Mouse (Mus musculus): ENCODE results near the gene Slc43a2. TPM values are rescaled to one million over a fixed set of nuclear protein-coding genes. Genes with fewer than 3 reads are reported as not detected.

The Slc43a2 gene
- polyA plus RNA-seq (2012; rRNA removed) = 11.3 and 12.5 TPM in 2 replicates

- peak; percentile 83 for DNase-seq (ENCODE audit: low spot score)
Measured at GRCm38 (mm10) chr11:75531469-75532242, at the start of gene Slc43a2. Gene Slc43a2, plus strand, starts transcription at chr11:75531694.

- DNase-seq (ENCODE audit: low spot score) = no peak
Measured at GRCm38 (mm10) chr11:75486192-75486591, 45.3 kb upstream of the Slc43a2 start.

- peak; percentile 90 for DNase-seq (ENCODE audit: low spot score)
Measured at GRCm38 (mm10) chr11:75486601-75487285, 44.8 kb upstream of the Slc43a2 start, which contains the start of gene Prpf8. Gene Prpf8, plus strand, starts transcription at chr11:75486816.

GRCm38 (mm10) chr11:75487496-75487895 is 44.0 kb upstream of the Slc43a2 start:
- DNase-seq (ENCODE audit: low spot score) = no peak

GRCm38 (mm10) chr11:75494296-75495049 is 37.0 kb upstream of the Slc43a2 start:
- DNase-seq (ENCODE audit: low spot score) = no peak

GRCm38 (mm10) chr11:75498126-75498525 is 33.4 kb upstream of the Slc43a2 start:
- no peak for DNase-seq (ENCODE audit: low spot score)

GRCm38 (mm10) chr11:75508162-75508561 is 23.3 kb upstream of the Slc43a2 start:
- DNase-seq (ENCODE audit: low spot score) = no peak

- no peak for DNase-seq (ENCODE audit: low spot score)
Measured at GRCm38 (mm10) chr11:75508904-75509303, 22.6 kb upstream of the Slc43a2 start.

GRCm38 (mm10) chr11:75509741-75510626 is 21.5 kb upstream of the Slc43a2 start, which contains the start of gene Rilp:
Gene Rilp, plus strand, starts transcription at chr11:75510094.
- DNase-seq (ENCODE audit: low spot score) = peak; percentile 82

GRCm38 (mm10) chr11:75510627-75510993 is 20.9 kb upstream of the Slc43a2 start:
- no peak for DNase-seq (ENCODE audit: low spot score)

- DNase-seq (ENCODE audit: low spot score) = no peak
Measured at GRCm38 (mm10) chr11:75511213-75511612, 20.3 kb upstream of the Slc43a2 start.

GRCm38 (mm10) chr11:75512301-75513018 is 19.0 kb upstream of the Slc43a2 start:
- no peak for DNase-seq (ENCODE audit: low spot score)

GRCm38 (mm10) chr11:75513336-75513735 is 18.2 kb upstream of the Slc43a2 start, which contains the start of gene Scarf1:
Gene Scarf1, plus strand, starts transcription at chr11:75513540.
- DNase-seq (ENCODE audit: low spot score) = no peak

- no peak for DNase-seq (ENCODE audit: low spot score)
Measured at GRCm38 (mm10) chr11:75515186-75515585, 16.3 kb upstream of the Slc43a2 start.

- DNase-seq (ENCODE audit: low spot score) = no peak
Measured at GRCm38 (mm10) chr11:75519834-75520633, 11.5 kb upstream of the Slc43a2 start.

GRCm38 (mm10) chr11:75521609-75522008 is 9.9 kb upstream of the Slc43a2 start:
- DNase-seq (ENCODE audit: low spot score) = no peak

GRCm38 (mm10) chr11:75522793-75523192 is 8.7 kb upstream of the Slc43a2 start:
- DNase-seq (ENCODE audit: low spot score) = no peak

GRCm38 (mm10) chr11:75525531-75526125 is 5.9 kb upstream of the Slc43a2 start:
- no peak for DNase-seq (ENCODE audit: low spot score)

GRCm38 (mm10) chr11:75526943-75527342 is 4.6 kb upstream of the Slc43a2 start:
- DNase-seq (ENCODE audit: low spot score) = no peak

Data from urinary bladder, adult 2 months (tissue).